Mouse (Mus musculus) G1E (cell line): ENCODE data around the gene Speg.
A peak's percentile ranks its signal among the peaks of the same experiment; 100 is the strongest.

Experiments
- CTCF ChIP-seq: IDR thresholded peaks from 2 replicates; pipeline ENCODE4 v1.5.1; 2012; ENCODE audit warnings: low read depth, low read length, inconsistent platforms, mixed read lengths
- GATA1 ChIP-seq: IDR thresholded peaks from 2 replicates; pipeline ENCODE4 v1.6.1; 2012; ENCODE audit warnings: borderline replicate concordance, low read length, inconsistent platforms, mixed read lengths
- GATA2 ChIP-seq: IDR thresholded peaks from 2 replicates; pipeline ENCODE4 v1.6.1; 2012; ENCODE audit warnings: low read depth, low read length, inconsistent platforms, borderline replicate concordance

- TF ChIP-seq CTCF (peak; percentile 60), GATA2 (no peak), GATA1 (no peak)
Observed at GRCm38 (mm10) chr1:75398761-75399402, 23.8 kb downstream of the Speg start.
